Mouse (Mus musculus) neural tube, embryonic 10.5 days (tissue): ENCODE measurements at regions not wholly inside any gene's neighbourhood (a gene's known extent, or its start where the extent isn't known, plus 50 kb on each side); places are given as distances from the start of the nearest gene placed in this dataset.

Source experiments
- DNase-seq: peaks from one replicate; pipeline ENCODE4 v3.0.0-alpha.2; 2017; ENCODE audit warnings: low spot score; ENCODE audit errors: extremely low spot score

DNA sequence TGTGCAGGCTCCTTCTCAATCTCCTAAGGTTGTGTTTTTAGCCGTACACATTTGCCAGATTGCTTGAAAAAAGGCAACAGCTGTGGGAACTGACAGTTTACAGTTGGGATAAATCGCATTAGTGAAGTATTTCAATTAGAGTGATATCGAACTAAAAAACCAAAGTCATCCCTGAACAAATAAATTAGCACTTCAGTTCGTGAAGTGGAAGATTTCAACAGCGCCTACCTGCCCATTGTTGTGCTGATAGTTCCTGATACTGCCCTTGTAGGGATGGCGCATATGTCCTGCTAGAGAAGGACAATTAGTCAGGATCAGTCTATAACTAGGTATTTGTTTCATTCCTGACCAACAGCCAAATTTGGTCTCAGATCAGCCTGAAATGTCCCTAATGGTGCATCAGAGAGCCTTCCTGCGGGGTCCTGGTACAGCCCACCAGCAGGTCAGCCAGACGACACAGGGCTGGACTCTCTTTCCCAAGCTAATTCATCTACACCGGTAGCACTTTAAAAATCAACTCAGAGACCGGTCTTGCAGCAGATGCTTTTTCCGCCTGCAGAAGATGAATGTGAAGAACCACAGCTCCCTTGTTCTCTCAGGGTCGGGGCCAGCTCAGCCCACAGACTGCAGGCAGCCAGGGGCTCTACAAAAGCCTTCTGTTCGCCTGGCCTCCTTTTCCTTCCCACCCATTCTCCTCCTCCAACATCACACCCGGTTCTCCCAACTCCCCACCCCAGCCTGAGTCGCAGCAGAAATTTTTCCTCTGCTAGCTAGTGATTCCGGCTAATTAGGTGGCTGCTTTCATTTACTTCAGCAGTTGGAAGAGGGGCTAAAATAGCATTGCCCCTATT, 146.1 kb downstream of the Psat1 start:
- DNase-seq, result peak; percentile 65

DNA sequence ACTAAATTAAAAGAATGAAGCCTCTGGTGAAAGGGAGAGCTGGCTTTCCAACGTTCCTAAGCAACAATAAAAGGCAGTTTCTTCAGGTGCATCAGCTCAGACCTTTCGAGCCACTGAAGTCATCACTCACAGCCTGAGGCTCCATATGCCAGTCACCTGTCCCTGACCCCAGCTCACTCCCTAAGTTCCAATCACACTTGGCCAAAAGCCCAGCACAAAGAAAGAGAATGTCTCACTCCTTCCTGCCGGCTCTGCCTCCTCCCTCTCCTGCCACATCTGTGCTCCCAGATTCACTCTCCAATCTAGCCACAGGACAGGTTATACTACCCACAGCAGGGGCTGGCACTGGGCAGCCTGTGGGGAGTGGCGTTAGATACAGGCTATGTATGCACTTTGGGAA, 150.7 kb downstream of the Psat1 start:
- no peak for DNase-seq

GRCm38 (mm10) chr19:15791942-15792341, 155.2 kb downstream of the Psat1 start:
- no peak for DNase-seq

DNA sequence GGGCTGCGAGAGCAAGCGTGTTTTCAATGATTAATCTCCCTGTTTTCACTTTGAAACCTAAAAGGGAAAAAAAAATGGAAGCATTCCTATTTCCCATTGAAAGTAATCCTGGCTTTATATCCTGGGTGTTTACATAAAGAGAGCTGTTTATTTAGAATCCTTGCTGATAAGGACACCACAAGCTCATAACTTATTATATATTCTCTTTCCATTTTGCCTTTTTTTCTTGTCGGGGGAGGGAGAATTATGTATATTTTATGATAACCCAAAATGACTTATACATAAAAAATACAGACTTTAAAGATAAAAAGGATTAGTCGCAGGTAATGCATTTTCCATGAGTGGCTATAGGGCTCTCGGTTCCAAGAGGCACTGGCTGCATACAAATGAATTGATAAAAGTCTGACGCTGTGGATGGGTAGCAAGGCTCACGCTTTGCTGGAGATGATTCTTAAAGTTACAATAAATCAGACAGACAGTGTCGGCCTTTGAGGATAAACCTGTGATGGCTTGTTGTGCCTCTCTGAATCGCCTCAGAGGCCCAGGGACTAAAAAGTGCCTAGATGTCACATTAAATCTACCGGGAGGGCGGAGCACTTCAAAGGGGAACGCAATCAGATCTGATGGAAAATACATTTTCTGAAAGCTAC, 155.7 kb downstream of the Psat1 start:
- DNase-seq, result no peak

- no peak for DNase-seq
Observed at GRCm38 (mm10) chr19:15790620-15791263, 156.4 kb downstream of the Psat1 start.

DNA sequence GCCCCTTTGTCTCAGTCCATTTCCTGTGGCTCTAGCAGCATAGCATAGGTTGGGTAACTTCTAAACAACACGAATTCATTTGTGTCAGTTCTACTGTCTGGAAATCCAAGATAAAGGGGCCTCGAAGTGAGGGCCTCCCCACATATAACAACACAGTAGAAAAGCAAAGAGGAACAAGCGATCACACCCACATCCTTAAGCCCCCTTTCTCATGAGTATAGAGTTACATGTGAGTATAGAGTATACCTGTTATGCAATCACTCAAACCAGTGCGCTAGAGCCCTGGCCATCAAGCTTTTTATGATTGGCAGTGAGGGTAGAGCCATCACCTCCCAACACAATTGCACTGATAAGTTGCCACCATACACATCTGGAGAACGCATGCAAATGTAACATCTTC, 157.4 kb downstream of the Psat1 start:
- no peak for DNase-seq

- no peak for DNase-seq
Observed at GRCm38 (mm10) chr19:15784644-15785043, 162.5 kb downstream of the Psat1 start.

DNA sequence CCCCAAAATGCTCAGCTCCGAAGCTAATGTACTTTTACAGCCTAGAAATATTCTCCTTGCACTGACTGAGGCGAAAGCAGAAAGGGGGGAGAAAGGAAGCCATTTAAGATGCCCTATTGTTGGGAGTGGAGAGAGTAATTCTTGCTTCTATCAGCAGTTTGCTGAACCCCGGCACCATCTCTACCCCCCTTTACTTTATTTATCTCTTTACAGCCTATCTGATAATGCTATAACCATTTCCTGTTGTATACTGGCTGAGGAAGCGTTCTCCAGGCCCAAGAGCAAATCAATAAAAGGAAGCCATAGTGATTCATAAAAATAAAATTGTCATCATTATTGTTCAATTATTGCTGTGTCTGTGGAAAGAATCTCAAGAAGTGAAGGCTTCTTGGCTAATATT, 177.5 kb downstream of the Psat1 start:
- DNase-seq, result no peak

DNA sequence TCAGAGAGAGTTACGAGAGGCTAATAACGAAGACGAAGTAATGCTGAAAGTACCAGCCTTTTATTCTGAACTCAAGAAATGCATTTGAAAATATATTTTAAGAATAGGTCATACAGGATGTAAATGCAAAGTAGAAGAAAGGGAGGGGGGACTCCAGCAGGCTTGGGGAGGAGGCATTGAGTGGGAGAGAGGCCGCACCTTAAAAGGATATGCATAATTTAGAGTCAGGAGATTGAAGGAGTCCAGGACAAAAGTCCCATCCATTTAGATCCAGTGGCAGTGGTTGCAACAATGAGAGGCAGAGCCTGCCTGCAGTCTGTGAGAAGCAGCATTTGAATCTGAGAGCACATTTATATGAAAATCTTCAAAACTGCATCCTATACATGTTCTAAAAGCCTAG, 186.1 kb downstream of the Psat1 start:
- DNase-seq, result no peak

DNA sequence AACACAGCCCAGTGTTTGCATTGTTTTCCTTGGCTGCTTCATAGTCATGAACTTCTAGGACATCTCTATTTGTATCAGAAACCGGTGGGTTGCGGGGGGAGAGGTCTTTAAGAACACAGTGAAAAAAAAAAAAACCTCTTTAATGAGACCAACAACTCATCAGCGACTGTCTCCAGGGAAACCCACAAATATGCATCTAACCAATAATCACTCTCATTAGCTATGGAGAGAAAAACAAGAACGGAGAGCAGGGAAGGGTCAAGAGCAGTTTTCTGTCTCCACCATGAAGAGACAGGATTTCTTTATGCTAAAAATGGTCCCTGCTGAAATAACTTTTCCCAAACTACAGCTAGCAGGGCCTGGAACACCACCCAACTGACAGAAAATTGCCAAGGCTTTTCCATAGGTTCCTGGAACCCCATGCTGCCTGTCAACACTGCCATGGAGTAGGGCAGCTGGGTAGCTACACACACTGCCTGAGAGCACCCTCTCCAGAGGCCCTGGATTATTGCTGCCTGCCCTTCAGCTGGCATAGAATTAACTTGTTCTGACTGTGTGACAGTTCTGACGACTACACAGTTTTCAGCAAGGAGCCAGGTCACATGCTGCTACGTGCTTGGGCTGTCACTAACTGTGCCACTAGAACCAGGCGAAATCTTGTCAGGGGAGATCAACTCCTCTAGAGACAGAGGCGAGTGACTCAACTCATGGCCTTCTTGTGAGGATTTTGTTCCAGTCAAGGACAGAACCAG, 201.9 kb downstream of the Psat1 start:
- no peak for DNase-seq

DNA sequence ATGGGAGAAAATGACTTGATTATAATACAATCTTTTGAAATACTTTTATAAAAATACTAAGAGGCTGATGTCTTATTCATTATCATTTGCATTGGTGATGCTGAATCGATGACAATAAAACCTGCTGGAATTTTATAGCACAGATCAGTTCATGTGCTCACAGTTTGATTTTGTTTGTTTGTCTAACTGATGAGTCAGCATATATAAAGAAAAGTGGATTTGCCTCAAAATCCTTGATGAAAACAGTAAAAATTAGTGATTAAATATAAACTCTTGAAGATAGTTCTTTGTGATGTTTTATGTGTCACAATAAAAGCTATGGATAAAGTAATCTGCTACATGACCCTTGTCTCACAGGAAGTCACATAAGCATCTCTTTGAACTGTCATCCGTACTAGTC, 210.9 kb downstream of the Psat1 start:
- no peak for DNase-seq

GRCm38 (mm10) chr19:15726785-15727406, 220.2 kb downstream of the Psat1 start:
- DNase-seq, result peak; percentile 31

GRCm38 (mm10) chr19:15692379-15693023, 254.6 kb downstream of the Psat1 start:
- no peak for DNase-seq

DNA sequence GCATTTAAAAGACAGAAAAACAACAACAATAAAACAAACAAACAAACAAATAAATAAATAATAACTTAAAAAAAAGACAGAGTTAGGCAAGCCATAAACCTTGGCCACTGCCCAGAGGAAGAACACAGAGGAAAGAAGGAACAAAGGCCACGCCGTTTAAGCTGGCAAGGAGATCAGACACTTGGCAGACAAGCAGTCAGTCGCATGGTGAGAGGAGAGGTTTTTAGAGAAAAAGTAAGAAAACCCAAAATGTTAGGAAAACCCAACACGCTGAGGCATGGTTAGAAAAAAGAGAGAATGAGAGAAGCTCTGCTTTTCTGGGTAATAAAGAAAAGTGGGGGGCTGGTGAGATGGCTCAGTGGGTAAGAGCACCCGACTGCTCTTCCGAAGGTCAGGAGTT, 277.1 kb downstream of the Psat1 start:
- DNase-seq, result no peak

DNA sequence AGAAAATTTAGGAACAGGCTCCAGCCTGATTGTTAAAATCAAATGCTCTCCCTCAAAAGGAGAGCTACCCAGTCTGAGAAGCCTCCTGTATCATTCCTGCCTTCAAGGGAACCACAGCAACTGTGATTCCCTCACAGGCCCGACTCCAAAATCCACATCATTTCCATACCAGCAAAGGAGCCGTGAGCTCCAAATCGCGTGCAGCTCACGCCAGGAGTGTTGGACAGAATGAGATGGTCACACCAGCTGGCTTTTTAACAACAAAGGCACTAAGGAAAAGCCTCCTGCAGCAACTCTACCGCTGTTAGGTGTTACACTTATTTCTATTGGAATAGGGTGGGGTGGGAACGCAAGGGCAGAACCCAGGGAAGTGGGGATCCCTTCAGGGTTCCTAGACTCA, 277.6 kb downstream of the Psat1 start:
- no peak for DNase-seq

DNA sequence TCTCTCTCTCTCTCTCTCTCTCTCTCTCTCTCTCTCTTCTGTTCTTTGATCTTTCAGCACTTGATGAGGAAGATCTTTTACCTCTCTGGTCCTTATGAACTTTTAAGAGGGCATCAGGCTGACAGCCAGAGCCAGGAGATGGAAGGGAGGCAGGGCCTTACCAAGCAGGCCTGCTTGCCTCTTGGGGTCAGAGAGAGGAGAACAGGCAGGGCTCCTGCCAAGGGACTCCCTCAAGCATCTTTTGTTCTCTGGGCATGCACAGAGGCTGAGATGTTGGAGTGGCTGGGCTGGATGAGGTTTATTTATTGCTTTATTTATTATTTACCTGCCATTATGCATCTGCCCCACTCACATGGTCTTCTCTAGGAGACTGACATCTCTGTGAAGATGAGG, 278.5 kb downstream of the Psat1 start:
- DNase-seq, result no peak

DNA sequence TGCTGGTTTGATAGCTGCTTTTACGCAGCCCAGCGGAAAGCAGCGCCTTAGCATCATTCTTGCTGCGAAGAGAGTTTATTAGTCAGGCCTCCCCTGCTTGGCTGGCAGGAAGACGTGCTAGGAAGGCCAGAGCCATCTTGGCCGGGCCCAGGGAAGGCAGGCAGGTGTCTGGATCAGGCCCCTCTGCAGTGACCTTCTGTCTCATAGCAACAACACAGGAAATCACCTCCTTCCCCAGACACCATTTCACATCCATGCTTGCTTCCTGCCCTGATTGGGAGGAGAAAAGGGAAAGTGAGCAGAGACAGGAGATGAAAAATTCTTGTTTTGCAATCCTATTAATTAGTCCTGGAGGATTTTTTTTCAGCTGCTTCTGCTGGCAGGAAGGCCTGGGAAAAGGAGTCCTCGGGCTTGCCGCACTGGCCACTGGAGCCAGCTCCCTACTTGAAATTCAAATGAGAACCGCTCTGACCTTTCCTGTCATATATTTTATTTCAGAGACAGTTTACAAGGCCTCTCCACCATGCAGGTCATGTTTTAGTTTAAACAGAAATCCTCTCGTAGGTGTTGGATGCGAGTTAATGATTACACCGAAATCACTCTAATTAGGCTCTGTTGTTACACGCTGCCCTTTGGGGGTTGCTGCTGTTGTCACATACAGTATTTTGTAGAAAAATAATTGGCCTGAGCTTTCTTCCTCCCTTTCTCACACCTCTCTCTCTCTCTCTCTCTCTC, 279.1 kb downstream of the Psat1 start:
- DNase-seq, result peak; percentile 57

DNA sequence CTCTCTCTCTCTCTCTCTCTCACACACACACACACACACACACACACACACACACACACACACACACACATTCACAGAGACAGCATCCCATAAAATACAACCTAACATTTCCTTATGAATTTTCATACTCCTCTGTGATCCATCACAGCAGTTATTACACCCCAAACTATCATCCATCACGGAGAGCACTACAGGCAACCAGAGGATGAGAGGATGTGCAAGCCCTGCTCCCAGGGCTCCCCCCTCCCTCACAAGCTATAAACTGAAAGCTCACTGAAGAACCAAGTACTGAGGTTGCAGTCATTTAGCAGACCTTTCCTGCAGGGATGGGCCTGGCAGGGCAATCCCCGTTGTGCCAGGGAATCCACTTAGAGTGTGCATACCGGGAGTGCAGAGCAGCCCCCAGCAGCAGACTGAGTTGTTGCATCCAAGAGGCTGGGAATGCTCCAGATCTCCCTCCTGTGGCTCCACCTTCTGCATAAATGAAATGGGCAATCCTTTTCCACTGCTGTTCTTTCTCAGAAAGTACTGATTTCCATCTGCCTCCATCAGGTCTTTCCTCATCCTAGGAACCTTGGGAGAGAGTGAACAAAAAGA, 283.4 kb downstream of the Psat1 start:
- no peak for DNase-seq

GRCm38 (mm10) chr19:15658611-15659010, 288.5 kb downstream of the Psat1 start:
- DNase-seq, result no peak

DNA sequence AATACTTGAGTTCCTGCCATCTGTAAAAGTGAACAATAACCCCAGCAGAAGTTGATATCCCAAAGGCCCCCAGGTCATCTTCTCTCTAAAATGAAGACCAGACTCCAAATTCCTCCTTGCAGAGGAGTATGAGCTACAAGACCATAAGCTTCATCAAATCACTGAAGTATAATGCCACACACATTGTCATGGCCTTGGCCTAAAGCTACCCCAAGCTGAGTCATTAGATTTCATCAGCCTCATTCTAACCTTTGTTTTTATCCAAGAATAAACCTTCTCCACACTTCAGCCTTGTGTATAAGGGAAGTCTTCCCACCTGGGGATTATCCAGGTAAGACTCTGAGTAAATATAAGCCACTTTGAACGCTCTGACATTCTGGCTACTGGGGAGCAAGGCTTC, 289.3 kb downstream of the Psat1 start:
- DNase-seq, result no peak
